Mouse (Mus musculus) heart, postnatal 0 days (tissue): ENCODE measurements around the gene Fh1. TPM values are rescaled to one million over a fixed set of nuclear protein-coding genes. Genes with fewer than 3 reads are reported as not detected.

ENCODE experiments used
- ATAC-seq: fragments of 200-750 bp; cut with Nextera tagmentation; 2 replicates; pipeline ENCODE4 v1.8.0; 2017; ENCODE audit warnings: low read depth, moderate number of reproducible peaks, moderate library complexity; ENCODE audit not compliant: insufficient read depth
- DNase-seq: peaks from one replicate; pipeline ENCODE4 v3.0.0-alpha.2; 2016; ENCODE audit warnings: low spot score
- H3K27ac ChIP-seq: fragments of 300-500 bp; sonication (generic); 2 replicates; pipeline ENCODE4 v1.5.1; 2014; ENCODE audit warnings: low read depth, mild to moderate bottlenecking
- H3K27me3 ChIP-seq: fragments of 300-500 bp; sonication (generic); 2 replicates; pipeline ENCODE4 v1.6.1; 2014; ENCODE audit warnings: low read length, mixed read lengths; ENCODE audit not compliant: control insufficient read depth, insufficient read depth
- H3K36me3 ChIP-seq: fragments of 300-500 bp; sonication (generic); replicated peaks from 2 replicates; pipeline ENCODE4 v1.6.1; 2014; ENCODE audit warnings: low read length, mixed read lengths; ENCODE audit not compliant: control insufficient read depth, insufficient read depth
- H3K4me1 ChIP-seq: fragments of 300-500 bp; sonication (generic); 2 replicates; pipeline ENCODE4 v1.6.1; 2014; ENCODE audit warnings: antibody characterized with exemption; ENCODE audit not compliant: control insufficient read depth, insufficient read depth
- H3K4me2 ChIP-seq: fragments of 300-500 bp; sonication (generic); 2 replicates; pipeline ENCODE4 v1.6.1; 2014; ENCODE audit warnings: low read depth, mild to moderate bottlenecking, low read length, moderate library complexity
- H3K4me3 ChIP-seq: fragments of 300-500 bp; sonication (generic); 2 replicates; pipeline ENCODE4 v1.5.1; 2014; ENCODE audit warnings: low read depth, low read length
- H3K9ac ChIP-seq: fragments of 300-500 bp; sonication (generic); replicated peaks from 2 replicates; pipeline ENCODE4 v1.6.1; 2014; ENCODE audit warnings: low read depth, low read length, mixed read lengths
- H3K9me3 ChIP-seq: fragments of 300-500 bp; sonication (generic); replicated peaks from 2 replicates; pipeline ENCODE4 v1.6.1; 2016; ENCODE audit warnings: low read length; ENCODE audit not compliant: control insufficient read depth
- CTCF ChIP-seq: IDR thresholded peaks from 2 replicates; pipeline ENCODE4 v1.5.1; 2016; ENCODE audit warnings: antibody characterized with exemption, control low read depth, low read depth
- EP300 ChIP-seq: IDR thresholded peaks from 2 replicates; pipeline ENCODE4 v1.6.1; 2016; ENCODE audit warnings: antibody characterized with exemption, low read depth
- WGBS: fragments of 180-500 bp; shearing (Covaris S2); extraction: QIAGEN DNeasy Blood & Tissue Kit; methylation state at CpG from one replicate; pipeline ENCODE4 v1.1.7; 2014; 5-methylcytosine and 5-hydroxymethylcytosine counted together
- polyA plus RNA-seq: library from polyadenylated mRNA; unstranded; fragments of >200 nt; fragmentation: Nextera tagmentation; extraction: Ambion mirVana; gene quantifications from 2 replicates; pipeline ENCODE4 v1.2.1, GENCODE M21; 2015
- total RNA-seq: library from RNA; depleted of rRNA; stranded (reverse); fragments of >200 nt; gene quantifications from 2 replicates; pipeline ENCODE4 v1.2.3, GENCODE M21; 2014; ENCODE audit warnings: low replicate concordance; rRNA removed

Gene Fh1
- total and polyA plus RNA-seq, 2 experiments from 2014 or later: 284 to 417 TPM

- Histone ChIP-seq H3K27ac (no peak overlapping the region), H3K9me3 (no peaks in the 10 kb centered on the region), H3K4me2 (no peak overlapping the region), H3K27me3 (no peaks in the 10 kb centered on the region), H3K9ac (no peak overlapping the region), H3K4me3 (no peak overlapping the region), H3K36me3 (no peaks in the 10 kb centered on the region), H3K4me1 (no peaks in the 10 kb centered on the region)
- DNase-seq: no peak
- TF ChIP-seq CTCF (no peak), EP300 (no peak)
- no peak for ATAC-seq
- WGBS: 78% methylated on average over 2 of the region's 2 CpGs
Observed at GRCm38 (mm10) chr1:175562379-175562778, 63.1 kb downstream of the Fh1 start.

- no peak overlapping the region for H3K4me2 ChIP-seq
- H3K36me3 ChIP-seq: no peaks in the 10 kb centered on the region
- no peaks in the 10 kb centered on the region for H3K4me1 ChIP-seq
- no peak for DNase-seq
- H3K9ac ChIP-seq: no peak overlapping the region
- H3K27me3 ChIP-seq: no peaks in the 10 kb centered on the region
- no peak for TF ChIP-seq CTCF
- no peak for TF ChIP-seq EP300
- ATAC-seq: no peak
- no peak overlapping the region for H3K27ac ChIP-seq
- H3K9me3 ChIP-seq: no peaks in the 10 kb centered on the region
- no peak overlapping the region for H3K4me3 ChIP-seq
Observed at GRCm38 (mm10) chr1:175561806-175562205, 63.6 kb downstream of the Fh1 start.

DNA sequence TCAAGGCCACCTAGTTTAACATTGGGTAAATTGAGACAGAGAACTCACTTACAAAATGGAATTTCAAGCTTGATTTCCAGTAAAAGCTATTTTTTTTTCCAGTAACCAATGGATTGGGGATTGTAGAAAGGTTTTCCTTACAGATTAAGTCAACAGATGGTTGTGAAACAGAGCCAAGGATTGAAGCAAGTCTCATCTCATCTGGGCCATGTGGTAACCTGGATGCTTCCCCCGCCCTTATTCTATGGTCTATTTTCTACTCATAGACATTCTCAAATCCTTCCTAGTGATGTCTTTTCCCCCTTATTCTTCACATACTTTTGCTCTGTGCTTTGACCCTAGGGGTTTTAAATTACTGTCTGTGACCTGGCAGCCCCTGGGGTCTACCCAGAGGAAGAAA, 70.8 kb downstream of the Fh1 start:
- TF ChIP-seq CTCF: no peak
- no peak for TF ChIP-seq EP300
- H3K27me3 ChIP-seq: no peaks in the 10 kb centered on the region
- no peak overlapping the region for H3K4me3 ChIP-seq
- no peak overlapping the region for H3K27ac ChIP-seq
- no peak for ATAC-seq
- WGBS: 75% methylated on average over 1 of the region's 1 CpGs
- H3K9me3 ChIP-seq: no peaks in the 10 kb centered on the region
- no peaks in the 10 kb centered on the region for H3K4me1 ChIP-seq
- H3K36me3 ChIP-seq: no peaks in the 10 kb centered on the region
- DNase-seq: no peak
- H3K4me2 ChIP-seq: no peak overlapping the region
- no peak overlapping the region for H3K9ac ChIP-seq

DNA sequence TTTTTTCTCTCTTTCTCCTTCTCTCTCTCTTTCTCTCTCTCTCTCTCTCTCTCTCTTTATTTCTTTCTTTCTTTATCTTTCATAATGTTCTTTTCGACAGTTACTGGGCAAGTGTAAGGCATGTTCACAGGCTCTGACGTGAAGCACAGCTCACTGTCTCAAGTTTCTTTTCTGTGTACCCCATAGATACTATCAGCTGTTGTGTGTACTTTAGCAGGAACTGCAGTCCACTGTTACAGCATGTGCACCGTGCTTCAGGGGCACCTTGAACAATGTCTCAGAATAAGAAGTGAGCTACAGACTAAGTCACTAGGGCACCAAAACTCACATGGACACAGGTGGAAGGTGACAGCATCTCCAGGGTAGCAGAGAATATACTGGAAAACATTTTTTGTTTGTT, 73.0 kb downstream of the Fh1 start:
- no peaks in the 10 kb centered on the region for H3K4me1 ChIP-seq
- H3K9ac ChIP-seq: no peak overlapping the region
- no peak overlapping the region for H3K4me2 ChIP-seq
- TF ChIP-seq EP300 (no peak), CTCF (no peak)
- no peak overlapping the region for H3K27ac ChIP-seq
- 52% methylated on average over 3 of the region's 3 CpGs for WGBS
- ATAC-seq: no peak
- no peaks in the 10 kb centered on the region for H3K27me3 ChIP-seq
- H3K36me3 ChIP-seq: no peaks in the 10 kb centered on the region
- H3K9me3 ChIP-seq: no peaks in the 10 kb centered on the region
- DNase-seq: no peak
- H3K4me3 ChIP-seq: no peak overlapping the region

DNA sequence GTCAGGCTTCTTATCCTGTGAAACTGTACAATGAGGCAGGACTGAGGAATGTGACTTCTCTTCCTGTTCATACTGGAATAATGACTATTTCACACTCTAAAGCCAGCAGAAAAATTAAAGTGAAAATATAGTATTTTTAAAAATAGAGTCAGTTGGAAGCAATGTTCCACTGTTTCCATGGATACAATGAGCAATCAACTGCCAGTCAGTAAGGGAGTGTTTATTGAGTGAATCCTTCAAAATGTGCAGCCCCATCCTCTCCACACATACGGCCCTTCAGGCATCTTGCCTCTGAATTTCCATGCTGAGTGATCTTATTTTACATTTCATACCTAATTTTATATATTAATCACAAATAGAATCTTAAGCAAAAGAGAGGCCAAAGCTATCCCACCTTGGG, 74.8 kb downstream of the Fh1 start:
- Histone ChIP-seq H3K27me3 (no peaks in the 10 kb centered on the region), H3K4me2 (no peak overlapping the region), H3K4me3 (no peak overlapping the region), H3K9me3 (no peaks in the 10 kb centered on the region), H3K9ac (no peak overlapping the region), H3K36me3 (no peaks in the 10 kb centered on the region), H3K4me1 (no peaks in the 10 kb centered on the region), H3K27ac (no peak overlapping the region)
- TF ChIP-seq CTCF: no peak
- TF ChIP-seq EP300: no peak
- WGBS: 63% methylated on average over 1 of the region's 1 CpGs
- DNase-seq: no peak
- ATAC-seq: no peak

Other genes starting within 250 kb of the Fh1 start
- gene Rgs7, start 133.1 kb downstream of the Fh1 start, total RNA-seq: 0.34 TPM in 1 of 2 replicates, not detected in the other
- gene Rgs7, start 133.1 kb downstream of the Fh1 start, polyA plus RNA-seq: 0.49 and 0.55 TPM in 2 replicates
- not detected in 2 replicates for gene Kmo, start 5.3 kb downstream of the Fh1 start, total RNA-seq
- 0.03 and 0.05 TPM in 2 replicates for gene Kmo, start 5.3 kb downstream of the Fh1 start, polyA plus RNA-seq
- gene Opn3, start 67.1 kb upstream of the Fh1 start, total RNA-seq: 19.4 and 22.0 TPM in 2 replicates
- gene Opn3, start 67.1 kb upstream of the Fh1 start, polyA plus RNA-seq: 6.7 and 7.6 TPM in 2 replicates
- gene Chml, start 67.3 kb upstream of the Fh1 start, total RNA-seq: 5.2 and 11.4 TPM in 2 replicates
- 1.8 and 1.9 TPM in 2 replicates for gene Chml, start 67.3 kb upstream of the Fh1 start, polyA plus RNA-seq
- gene Wdr64, start 73.0 kb upstream of the Fh1 start, total RNA-seq: not detected in 2 replicates
- gene Wdr64, start 73.0 kb upstream of the Fh1 start, polyA plus RNA-seq: not detected in 2 replicates